Mouse (Mus musculus) gastrocnemius, adult 2 months (tissue): ENCODE data around the gene Gm10188. TPM values are rescaled to one million over a fixed set of nuclear protein-coding genes. Genes with fewer than 3 reads are reported as not detected.
A peak's percentile ranks its signal among the peaks of the same experiment; 100 is the strongest.

Experiments
- DNase-seq: peaks from one replicate; pipeline ENCODE4 v3.0.0; 2022
- H3K27ac ChIP-seq: fragments of 200-600 bp; 2 replicates; pipeline ENCODE4 v1.8.1; 2022; ENCODE audit warnings: mild to moderate bottlenecking
- H3K4me3 ChIP-seq: fragments of 200-600 bp; 2 replicates; pipeline ENCODE4 v1.8.1; 2022; ENCODE audit warnings: mild to moderate bottlenecking, moderate library complexity
- CTCF ChIP-seq: fragments of 200-600 bp; IDR thresholded peaks from 2 replicates; pipeline ENCODE4 v1.8.1; 2022; ENCODE audit warnings: antibody characterized with exemption, mild to moderate bottlenecking, moderate library complexity
- intact Hi-C: fragments of 180-260 bp; cut with DNase I; formaldehyde crosslinking; loops from one replicate; pipeline ENCODE4 v1.15.1; 2025
- long read RNA-seq, 2 experiments: library from polyadenylated mRNA; stranded (forward); transcript quantifications; one replicate each; pipeline ENCODE4 v2.0.0; 2021
- total RNA-seq, 2 experiments: library from RNA; stranded (reverse); gene quantifications; 2 replicates each; pipeline ENCODE4 v1.2.3; 2021

The Gm10188 gene
- not detected for total RNA-seq
- long read RNA-seq, experiment 1, result 0 reads
- long read RNA-seq, experiment 2, result 0 reads

- no peak within 1 kb of the TSS for H3K27ac ChIP-seq
- H3K4me3 ChIP-seq, result no peak within 1 kb of the TSS
- intact Hi-C loops, result no loop called here
- TF ChIP-seq CTCF, result no peak
- no peak for DNase-seq
These were observed at the start of gene Gm10188 for GRCm38 (mm10) chr1:132229667-132230066. Gene Gm10188, minus strand, starts transcription at chr1:132229767.

DNA sequence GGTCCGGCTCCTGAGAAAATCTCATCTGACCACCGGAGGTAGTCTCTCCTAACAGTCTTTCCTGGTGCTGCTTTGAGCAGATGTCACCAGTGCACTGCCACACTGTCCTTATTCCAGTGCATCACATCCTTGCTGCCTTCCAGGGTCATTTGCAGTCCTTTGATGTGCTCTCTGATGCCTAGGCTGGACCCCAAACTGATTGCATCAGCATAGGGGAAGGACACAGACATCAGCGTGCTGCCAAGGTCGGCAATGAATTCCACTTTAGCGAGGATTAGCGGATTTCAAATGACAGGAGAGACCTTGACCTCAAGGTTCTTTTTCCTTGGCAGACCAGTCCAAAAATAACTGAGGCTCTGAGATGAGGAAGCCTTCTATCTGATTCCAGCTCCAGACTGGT, 47.6 kb upstream of the Gm10188 start:
- intact Hi-C loops, result no loop called here
- TF ChIP-seq CTCF, result no peak
- no peak for DNase-seq
- no peak overlapping the region for H3K4me3 ChIP-seq
- no peak overlapping the region for H3K27ac ChIP-seq

DNA sequence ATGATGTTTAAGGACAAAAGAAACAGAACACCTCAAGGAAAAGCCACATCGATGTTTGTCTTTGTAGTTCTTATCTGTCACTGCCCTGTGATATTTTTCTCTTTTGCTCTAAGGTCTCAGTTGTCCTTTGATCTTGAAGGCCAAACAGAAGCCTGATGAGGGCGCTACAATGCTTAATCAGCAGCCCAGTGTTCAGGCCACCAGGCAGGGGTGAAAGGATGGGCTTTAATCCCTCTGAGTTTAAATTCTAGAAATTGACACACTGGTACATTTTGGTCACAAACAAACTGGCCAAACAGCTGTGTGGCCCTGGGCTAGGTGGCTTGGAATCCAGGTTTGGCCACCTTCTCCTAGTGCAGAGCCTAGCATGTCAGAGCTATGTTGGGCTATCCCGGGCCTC, 47.1 kb upstream of the Gm10188 start:
- no peak for DNase-seq
- Histone ChIP-seq H3K27ac (no peak overlapping the region), H3K4me3 (no peak overlapping the region)
- intact Hi-C loops, result no loop called here
- no peak for TF ChIP-seq CTCF

GRCm38 (mm10) chr1:132271237-132271636, 41.7 kb upstream of the Gm10188 start:
- Histone ChIP-seq H3K27ac (no peak overlapping the region), H3K4me3 (no peak overlapping the region)
- intact Hi-C loops, result no loop called here
- no peak for TF ChIP-seq CTCF
- no peak for DNase-seq

GRCm38 (mm10) chr1:132268418-132269060, 39.0 kb upstream of the Gm10188 start:
- no peak for TF ChIP-seq CTCF
- DNase-seq, result no peak
- intact Hi-C loops, result no loop called here
- peak overlapping the region; percentile 87 for H3K27ac ChIP-seq
- H3K4me3 ChIP-seq, result no peak overlapping the region

DNA sequence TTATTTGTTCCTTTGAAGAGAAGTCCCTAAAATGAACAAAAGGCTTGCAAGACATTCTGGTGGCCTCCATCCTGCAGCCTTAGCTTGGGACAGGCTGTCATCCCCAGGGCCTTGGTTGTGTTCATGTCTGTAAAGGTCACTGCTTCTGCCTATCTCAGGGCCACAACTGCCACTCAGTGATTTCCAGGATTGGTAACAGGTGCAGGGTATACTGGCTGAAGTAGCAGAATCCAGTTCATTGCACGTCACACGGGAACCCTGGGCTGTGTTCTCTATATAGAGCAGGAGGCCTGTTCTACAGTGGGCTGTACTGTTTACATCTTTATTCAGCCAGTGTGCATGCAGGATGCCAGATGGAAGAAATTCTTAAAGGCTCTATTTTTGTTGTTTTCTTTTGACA, 38.4 kb upstream of the Gm10188 start:
- DNase-seq, result peak; percentile 67
- peak overlapping the region; percentile 87 for H3K27ac ChIP-seq
- intact Hi-C loops, result no loop called here
- TF ChIP-seq CTCF, result no peak
- H3K4me3 ChIP-seq, result no peak overlapping the region

DNA sequence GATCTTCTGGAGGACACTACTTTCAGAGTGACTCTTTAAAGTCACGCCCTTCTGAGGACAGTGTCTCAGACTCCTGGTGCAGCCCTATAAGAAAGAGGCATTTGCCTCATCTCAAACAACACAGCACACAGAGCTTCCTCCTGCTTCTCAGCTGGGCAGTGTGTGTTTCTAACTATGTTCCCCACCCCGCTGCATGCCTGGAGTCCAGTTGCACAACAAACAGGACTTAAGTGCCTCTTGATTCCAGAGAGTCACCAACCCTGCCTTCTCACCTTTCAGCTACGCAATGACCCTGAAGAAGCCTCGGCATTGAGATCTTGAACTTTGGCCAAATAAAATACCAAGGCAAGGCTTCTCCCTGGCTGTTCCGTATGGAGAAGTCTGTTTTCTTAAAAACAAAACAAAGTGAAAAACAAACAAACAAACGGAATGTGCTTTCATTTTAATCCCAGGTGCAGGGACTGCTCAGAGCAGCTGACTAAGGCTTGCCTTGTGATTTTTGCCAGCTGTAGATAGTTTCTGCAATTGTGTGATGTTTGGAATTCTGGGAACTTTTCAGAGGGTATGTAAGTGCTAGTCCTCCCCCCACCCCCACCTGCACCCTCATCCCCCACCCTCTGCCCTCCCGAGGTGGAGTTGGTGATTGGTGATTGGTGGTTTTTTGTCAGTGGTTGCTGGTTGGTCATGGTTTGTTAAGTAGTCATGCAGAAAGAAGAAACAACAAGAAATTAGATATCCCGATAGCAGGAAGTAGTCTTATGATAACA, 37.4 kb upstream of the Gm10188 start:
- intact Hi-C loops, result no loop called here
- Histone ChIP-seq H3K4me3 (peak overlapping the region; percentile 30; the same call in 1 of the 2 replicates), H3K27ac (peak overlapping the region; percentile 87)
- no peak for TF ChIP-seq CTCF
- peak; percentile 65 for DNase-seq

- intact Hi-C loops, result no loop called here
- peak overlapping the region; percentile 87 for H3K27ac ChIP-seq
- DNase-seq, result no peak
- no peak for TF ChIP-seq CTCF
- H3K4me3 ChIP-seq, result no peak overlapping the region
These were observed 36.4 kb upstream of the Gm10188 start for GRCm38 (mm10) chr1:132265936-132266335.

DNA sequence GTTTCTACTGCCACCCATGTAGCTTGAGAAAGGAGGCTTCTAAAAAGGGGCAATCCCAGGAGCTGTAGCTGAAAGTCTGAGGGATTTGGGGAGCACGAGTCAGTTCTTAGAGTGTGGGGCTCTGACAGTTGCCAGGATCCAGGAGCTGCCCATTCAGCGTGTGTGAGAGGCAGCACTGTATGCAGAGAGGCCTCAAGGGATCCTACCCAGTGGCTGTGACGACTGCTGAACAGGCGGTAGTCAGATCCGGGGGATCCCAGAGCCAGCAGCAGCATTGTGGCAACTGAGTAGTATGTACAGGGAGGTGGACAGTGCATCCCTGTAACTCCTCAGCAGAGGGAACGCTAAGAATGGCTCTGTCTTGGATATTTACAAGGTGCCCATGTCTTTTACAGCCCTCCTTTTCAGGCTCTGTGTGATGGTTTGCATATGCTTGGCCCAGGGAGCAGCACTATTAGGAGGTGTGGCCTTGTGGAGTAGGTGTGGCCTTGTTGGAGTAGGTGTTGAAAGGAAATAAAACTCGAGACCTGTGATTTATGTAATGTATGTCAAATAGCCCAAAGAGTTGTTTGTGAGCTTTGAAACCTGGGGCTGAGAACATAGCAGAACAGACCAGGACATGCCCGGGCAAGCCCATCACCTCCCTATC, 35.8 kb upstream of the Gm10188 start:
- TF ChIP-seq CTCF, result no peak
- no peak overlapping the region for H3K27ac ChIP-seq
- intact Hi-C loops, result no loop called here
- no peak for DNase-seq
- H3K4me3 ChIP-seq, result no peak overlapping the region

DNA sequence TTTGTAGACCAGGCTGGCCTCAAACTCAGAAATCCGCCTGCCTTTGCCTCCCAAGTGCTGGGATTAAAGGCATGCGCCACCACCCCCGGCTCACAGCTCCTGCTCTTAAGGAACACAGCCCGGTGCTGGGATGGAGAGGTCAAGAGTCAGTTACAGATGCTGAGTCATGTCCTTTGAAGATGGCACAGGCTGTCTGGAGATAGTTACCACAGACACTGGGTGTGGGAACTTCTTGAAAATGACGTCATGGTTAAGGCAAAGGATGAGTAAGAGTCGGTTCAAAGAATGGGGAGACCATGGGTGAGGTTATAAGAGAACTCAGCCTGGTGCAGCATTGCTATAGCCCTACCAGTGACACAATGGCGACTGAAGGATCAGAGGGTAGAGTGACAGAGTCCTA, 35.0 kb upstream of the Gm10188 start:
- intact Hi-C loops, result no loop called here
- no peak overlapping the region for H3K27ac ChIP-seq
- DNase-seq, result no peak
- H3K4me3 ChIP-seq, result no peak overlapping the region
- no peak for TF ChIP-seq CTCF

DNA sequence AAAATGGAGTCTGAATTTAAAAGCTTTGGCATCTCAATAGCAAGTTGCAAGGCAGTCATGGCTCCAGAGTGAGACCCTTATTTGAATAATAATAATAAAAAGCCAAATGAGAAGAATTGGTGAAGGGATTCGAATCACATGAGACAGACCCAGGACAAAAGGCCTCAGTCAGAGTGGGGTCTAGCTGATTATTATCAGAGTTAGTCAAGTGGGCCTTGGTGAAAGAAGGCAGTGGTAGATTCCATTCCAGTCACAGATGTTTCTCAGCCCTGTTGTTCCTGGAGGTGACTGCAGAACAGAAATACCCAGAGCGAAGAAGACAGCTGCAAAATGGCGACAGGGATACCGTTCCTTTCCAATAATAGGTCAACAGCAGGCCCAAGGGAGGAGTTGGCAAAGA, 34.1 kb upstream of the Gm10188 start:
- H3K27ac ChIP-seq, result no peak overlapping the region
- intact Hi-C loops, result no loop called here
- TF ChIP-seq CTCF, result no peak
- DNase-seq, result no peak
- no peak overlapping the region for H3K4me3 ChIP-seq

GRCm38 (mm10) chr1:132261058-132261457, 31.5 kb upstream of the Gm10188 start:
- Histone ChIP-seq H3K4me3 (no peak overlapping the region), H3K27ac (no peak overlapping the region)
- DNase-seq, result no peak
- peak; percentile 17; the same call in 1 of the 2 replicates for TF ChIP-seq CTCF
- intact Hi-C loops, result no loop called here

DNA sequence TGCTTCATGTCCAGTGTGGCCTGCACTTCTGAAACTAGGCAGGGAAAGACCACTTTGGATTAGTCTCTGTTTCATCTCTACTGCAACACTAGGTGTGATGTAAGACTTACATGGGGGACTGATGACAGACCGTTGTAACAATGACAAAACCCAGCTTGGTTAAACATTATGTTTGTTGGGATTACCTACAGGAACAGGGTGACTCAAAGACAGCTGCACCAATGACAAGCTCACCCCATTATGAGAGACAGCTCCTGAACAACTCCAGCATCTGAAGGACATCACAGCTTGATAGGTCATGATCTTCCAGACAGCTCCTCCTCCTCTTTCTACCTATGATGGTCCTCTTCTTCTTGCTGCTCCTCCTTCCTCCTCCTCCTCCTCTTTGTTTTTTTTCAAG, 30.8 kb upstream of the Gm10188 start:
- Histone ChIP-seq H3K27ac (no peak overlapping the region), H3K4me3 (no peak overlapping the region)
- intact Hi-C loops, result no loop called here
- no peak for DNase-seq
- no peak for TF ChIP-seq CTCF
